Comparison of ENCODE assay signal across 13 mouse cellular contexts in genomic region chr3:32658821-32659220, GRCm38 (mm10). TPM values are rescaled to one million over a fixed set of nuclear protein-coding genes. Genes with fewer than 3 reads are reported as not detected.
DNase-seq lines count a peak whose midpoint lies in the region; ATAC-seq and TF ChIP-seq lines count a peak whose summit lies in the region.
"Had no signal": no experiment of that assay in that cellular context is flagged by ENCODE, and none has a peak within 500 bp of the region (broad histone marks: within the 10 kb centered on the region; RNA-seq: fewer than 3 reads in every experiment).

No protein-coding gene starts in this region.

- TF ChIP-seq CTCF in heart, postnatal 0 days (IDR thresholded peaks at IDR 0.05; ENCODE audit: low read depth), result no peak
- no peak for TF ChIP-seq CTCF in liver, postnatal 0 days (IDR thresholded peaks at IDR 0.05; ENCODE audit: low read depth)

- H3K4me1 ChIP-seq in heart, postnatal 0 days (ENCODE audit: control insufficient read depth, insufficient read depth), result no peaks in the 10 kb centered on the region
- H3K4me1 ChIP-seq in liver, postnatal 0 days (ENCODE audit: insufficient read depth), result no peaks in the 10 kb centered on the region
- no peaks in the 10 kb centered on the region for H3K4me1 ChIP-seq in midbrain, embryonic 13.5 days (replicated peaks)
- H3K4me1 ChIP-seq: embryonic facial prominence, embryonic 12.5 days; hindbrain, embryonic 12.5 days; limb, embryonic 10.5 days had no signal

- TF ChIP-seq EP300 in heart, postnatal 0 days (IDR thresholded peaks at IDR 0.05; ENCODE audit: low read depth), result no peak
- TF ChIP-seq EP300 in liver, postnatal 0 days (IDR thresholded peaks at IDR 0.05; ENCODE audit: low read depth), result no peak

- H3K36me3 ChIP-seq in heart, postnatal 0 days (replicated peaks; ENCODE audit: control insufficient read depth, insufficient read depth, low read length), result no peaks in the 10 kb centered on the region
- no peaks in the 10 kb centered on the region for H3K36me3 ChIP-seq in liver, postnatal 0 days (replicated peaks; ENCODE audit: insufficient read depth, low read length)
- no peaks in the 10 kb centered on the region for H3K36me3 ChIP-seq in midbrain, embryonic 13.5 days
- H3K36me3 ChIP-seq: embryonic facial prominence, embryonic 12.5 days; hindbrain, embryonic 12.5 days; limb, embryonic 10.5 days had no signal

- H3K4me3 ChIP-seq in heart, postnatal 0 days (ENCODE audit: low read depth, low read length), result peak overlapping the region; percentile 39
- peak overlapping the region; percentile 5; the same call in 1 of the 2 replicates for H3K4me3 ChIP-seq in liver, postnatal 0 days (ENCODE audit: low read depth, low read length)
- no peak overlapping the region for H3K4me3 ChIP-seq in midbrain, embryonic 13.5 days (replicated peaks)
- H3K4me3 ChIP-seq: embryonic facial prominence, embryonic 12.5 days; hindbrain, embryonic 12.5 days; limb, embryonic 10.5 days had no signal

- H3K9me3 ChIP-seq in heart, postnatal 0 days (replicated peaks; ENCODE audit: control insufficient read depth, low read length), result no peaks in the 10 kb centered on the region
- no peaks in the 10 kb centered on the region for H3K9me3 ChIP-seq in liver, postnatal 0 days (ENCODE audit: low read length)
- H3K9me3 ChIP-seq in midbrain, embryonic 13.5 days, result no peaks in the 10 kb centered on the region
- H3K9me3 ChIP-seq: embryonic facial prominence, embryonic 12.5 days; hindbrain, embryonic 12.5 days; limb, embryonic 10.5 days had no signal

- H3K4me2 ChIP-seq in heart, postnatal 0 days (ENCODE audit: low read depth, low read length), result peak overlapping the region; percentile 53
- peak overlapping the region; percentile 48 for H3K4me2 ChIP-seq in liver, postnatal 0 days (ENCODE audit: low read depth, low read length)
- no peak overlapping the region for H3K4me2 ChIP-seq in midbrain, embryonic 13.5 days (replicated peaks)
- H3K4me2 ChIP-seq: embryonic facial prominence, embryonic 12.5 days; hindbrain, embryonic 12.5 days had no signal

- peak; percentile 62 for ATAC-seq in heart, postnatal 0 days (ENCODE audit: insufficient read depth, low read depth)
- ATAC-seq in liver, postnatal 0 days, result 0 out of 2 replicates have a peak, but pooled peaks have one; percentile 31
- no peak for ATAC-seq in midbrain, embryonic 13.5 days
- ATAC-seq: forebrain, embryonic 16.5 days had no signal

- no peak overlapping the region for H3K27ac ChIP-seq in heart, postnatal 0 days (ENCODE audit: low read depth)
- no peak overlapping the region for H3K27ac ChIP-seq in liver, postnatal 0 days (ENCODE audit: low read depth)
- no peak overlapping the region for H3K27ac ChIP-seq in midbrain, embryonic 13.5 days
- H3K27ac ChIP-seq: embryonic facial prominence, embryonic 12.5 days; hindbrain, embryonic 12.5 days; limb, embryonic 10.5 days had no signal

- 6% methylated on average over 16 of the region's 16 CpGs for WGBS in heart, postnatal 0 days
- 34% methylated on average over 16 of the region's 16 CpGs for WGBS in liver, postnatal 0 days (ENCODE audit: insufficient replicate concordance)
- 90% methylated on average over 16 of the region's 16 CpGs for WGBS in midbrain, embryonic 13.5 days

- H3K27me3 ChIP-seq in heart, postnatal 0 days (ENCODE audit: control insufficient read depth, insufficient read depth, low read length), result no peaks in the 10 kb centered on the region
- no peaks in the 10 kb centered on the region for H3K27me3 ChIP-seq in liver, postnatal 0 days (ENCODE audit: insufficient read depth, low read length)
- no peaks in the 10 kb centered on the region for H3K27me3 ChIP-seq in midbrain, embryonic 13.5 days
- H3K27me3 ChIP-seq: embryonic facial prominence, embryonic 12.5 days; hindbrain, embryonic 12.5 days had no signal

- no peak overlapping the region for H3K9ac ChIP-seq in heart, postnatal 0 days (replicated peaks; ENCODE audit: low read depth, low read length)
- no peak overlapping the region; the same call in 1 of the 2 replicates for H3K9ac ChIP-seq in liver, postnatal 0 days (replicated peaks)
- H3K9ac ChIP-seq in midbrain, embryonic 13.5 days (replicated peaks), result no peak overlapping the region
- H3K9ac ChIP-seq: embryonic facial prominence, embryonic 12.5 days; hindbrain, embryonic 12.5 days had no signal

- DNase-seq in heart, adult 18-20 months, result peak; percentile 12 to 45
- no peak for DNase-seq in heart, adult 8-10 months (ENCODE audit: low spot score)
- peak; percentile 34 for DNase-seq in ZHBTc4 (ENCODE audit: low read depth, low spot score)
- DNase-seq in heart, postnatal 0 days (ENCODE audit: low spot score), result no peak
- no peak for DNase-seq in liver, postnatal 0 days
- DNase-seq in cerebellum, adult 11 months, result no peak
- DNase-seq in layer of hippocampus, postnatal 10 days (ENCODE audit: low spot score in 2 of 2), result no peak
- DNase-seq: cerebellum, adult 11-12 months had no signal

RNA-seq across cellular contexts. Expression of gene Gnb4, which starts 42.4 kb away (rescaled TPM):
- total RNA-seq in heart, adult 18-20 months (2021), result 10 to 100 TPM; 12.1 to 13.5 TPM
- total RNA-seq in heart, adult 8-10 months (2022), result 10 to 100 TPM in 2 of 4 experiments, 1 to 10 TPM in 2; 6.9 to 14.1 (median 10.9) TPM
- 47.9 and 55.4 TPM in 2 replicates for total RNA-seq in heart, postnatal 0 days (2014; rRNA removed; ENCODE audit: low replicate concordance)
- 36.8 and 38.6 TPM in 2 replicates for polyA plus RNA-seq in heart, postnatal 0 days (2015; fragmentation: Nextera tagmentation; extraction: Ambion mirVana)
- polyA plus RNA-seq in liver, postnatal 0 days (2015; fragmentation: Nextera tagmentation; extraction: Ambion mirVana), result 6.6 and 6.7 TPM in 2 replicates
- 53.5 and 55.5 TPM in 2 replicates for polyA plus RNA-seq in midbrain, embryonic 13.5 days (2015; fragmentation: Nextera tagmentation; extraction: Ambion mirVana)
- 10 to 100 TPM; 63.5 to 66.6 TPM for total RNA-seq in layer of hippocampus, postnatal 10 days (2021)

RNA-seq across cellular contexts. Expression of gene Actl6a, which starts 47.3 kb away (rescaled TPM):
- total RNA-seq in heart, adult 18-20 months (2021), result 10 to 100 TPM; 20.8 to 24.0 TPM
- 10 to 100 TPM; 17.3 to 26.9 (median 20.3) TPM for total RNA-seq in heart, adult 8-10 months (2022)
- total RNA-seq in heart, postnatal 0 days (2014; rRNA removed; ENCODE audit: low replicate concordance), result 54.2 and 68.2 TPM in 2 replicates
- 53.2 and 58.0 TPM in 2 replicates for polyA plus RNA-seq in heart, postnatal 0 days (2015; fragmentation: Nextera tagmentation; extraction: Ambion mirVana)
- polyA plus RNA-seq in liver, postnatal 0 days (2015; fragmentation: Nextera tagmentation; extraction: Ambion mirVana), result 40.0 and 42.1 TPM in 2 replicates
- 149 TPM in 2 replicates for polyA plus RNA-seq in midbrain, embryonic 13.5 days (2015; fragmentation: Nextera tagmentation; extraction: Ambion mirVana)
- total RNA-seq in layer of hippocampus, postnatal 10 days (2021), result 10 to 100 TPM; 18.4 to 20.5 TPM

Comparison
In these comparisons a context has a peak if more than half of its experiments do, and no peak if none do; other contexts are left out.
1. DNase-seq: peak in heart, adult 18-20 months (2 of 2) and ZHBTc4 (single experiment); none in heart, adult 8-10 months (single experiment), heart, postnatal 0 days (single experiment), liver, postnatal 0 days (single experiment), cerebellum, adult 11 months (single experiment) and layer of hippocampus, postnatal 10 days (0 of 2).